Mouse (Mus musculus): ENCODE measurements around the gene Olfr1511. TPM values are rescaled to one million over a fixed set of nuclear protein-coding genes. Genes with fewer than 3 reads are reported as not detected.
"Not testable (repeated sequence)": the region's sequence is repeated elsewhere in the genome, so short reads cannot be mapped to it uniquely, and the experiment has no call there.

Olfr1511 gene
- total RNA-seq (2014; fragmentation: Nextera tagmentation): not detected in 2 replicates
- total RNA-seq (2017): not detected in 2 replicates

DNA sequence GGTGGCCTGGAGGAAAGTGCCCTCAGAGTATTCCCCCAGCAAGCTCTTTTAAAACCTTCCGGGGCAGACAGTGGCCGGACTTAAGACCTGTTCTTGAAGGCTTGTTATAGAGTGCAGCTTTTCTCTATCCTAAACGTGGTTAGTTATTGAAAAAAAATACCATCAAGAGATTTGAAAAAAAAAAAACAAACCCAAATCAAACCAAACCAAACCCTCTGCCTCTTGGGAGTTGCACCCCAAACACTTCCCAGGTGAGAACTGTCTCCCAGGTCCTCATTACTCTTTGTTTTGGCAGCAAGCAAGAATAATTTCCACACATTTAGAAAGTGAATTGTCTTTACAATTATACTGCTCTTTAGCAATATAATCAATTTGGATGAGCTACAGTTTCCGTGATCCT is at the start of gene Olfr1511:
TSS of gene Olfr1511 (minus strand) at position 101 of the 400 bp plus-strand sequence.
- no peak for ATAC-seq (replicated peaks; ENCODE audit: low FRiP score, low TSS enrichment, poor library complexity, severe bottlenecking)

DNA sequence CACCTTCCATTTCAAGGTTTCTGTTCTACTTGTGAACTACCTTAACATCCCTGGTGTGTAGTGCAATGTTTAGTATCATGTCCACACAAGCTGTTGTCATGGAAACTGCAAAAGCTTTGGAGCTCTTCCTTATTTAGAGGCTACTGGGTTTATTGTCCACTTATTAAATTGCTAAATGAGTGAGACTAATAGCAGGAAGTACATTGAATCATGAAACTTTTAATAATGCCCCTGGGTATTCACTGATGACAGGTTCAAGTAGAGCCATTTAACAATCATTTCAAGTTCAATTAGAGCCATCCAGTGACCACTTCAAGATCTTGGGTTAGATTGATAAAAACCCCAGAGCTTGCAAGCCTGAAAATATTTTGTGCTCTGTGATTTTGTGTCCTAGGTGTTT is 45.5 kb upstream of the Olfr1511 start, which contains the start of gene Olfr1509:
TSS of gene Olfr1509 (plus strand) at position 301 of the 400 bp plus-strand sequence.
- no peak for ATAC-seq (replicated peaks; ENCODE audit: low FRiP score, low TSS enrichment, poor library complexity, severe bottlenecking)

DNA sequence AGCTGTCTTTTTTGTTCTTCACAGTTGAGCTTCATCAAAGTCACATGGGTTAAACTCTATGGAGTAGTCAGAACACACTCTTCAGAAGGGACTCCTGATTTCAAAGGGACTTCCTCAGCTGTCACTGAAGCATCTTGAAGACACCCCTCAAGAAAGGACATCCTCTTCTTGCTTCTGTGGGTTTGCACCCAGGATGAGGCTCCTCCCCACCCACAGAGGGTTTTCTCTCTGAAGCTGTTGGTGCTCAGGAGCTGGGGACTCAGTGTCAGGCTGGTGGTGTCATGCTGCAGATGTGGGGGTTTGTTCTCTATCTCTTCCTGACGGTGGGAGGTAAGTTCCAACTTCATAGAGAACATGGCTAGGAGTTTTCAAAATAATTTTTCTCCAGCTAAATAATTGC is 30.5 kb upstream of the Olfr1511 start:
- no peak for ATAC-seq (replicated peaks; ENCODE audit: low FRiP score, low TSS enrichment, poor library complexity, severe bottlenecking)

DNA sequence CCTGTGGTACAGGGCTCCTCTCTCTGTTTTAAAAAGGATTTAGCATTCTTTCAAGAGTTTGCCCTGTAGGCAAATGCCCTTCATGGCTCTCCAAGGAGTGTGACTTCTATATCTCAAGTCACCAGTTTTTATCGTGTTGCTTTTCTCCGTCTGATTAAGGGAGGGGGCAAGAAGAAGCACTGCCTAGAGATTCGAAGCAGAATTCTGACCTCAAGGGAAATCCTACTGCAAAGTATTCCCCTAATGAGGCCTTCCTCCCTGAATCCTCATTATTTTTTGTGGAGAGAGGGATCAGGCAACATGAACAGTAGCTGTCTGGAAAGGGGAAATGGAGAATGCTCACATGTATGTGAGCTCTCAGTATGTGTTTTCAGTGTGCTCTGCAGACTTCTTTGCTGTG is 17.1 kb upstream of the Olfr1511 start, which contains the start of gene Olfr1510:
TSS of gene Olfr1510 (minus strand) at position 101 of the 400 bp plus-strand sequence.
- no peak for ATAC-seq (replicated peaks; ENCODE audit: low FRiP score, low TSS enrichment, poor library complexity, severe bottlenecking)

DNA sequence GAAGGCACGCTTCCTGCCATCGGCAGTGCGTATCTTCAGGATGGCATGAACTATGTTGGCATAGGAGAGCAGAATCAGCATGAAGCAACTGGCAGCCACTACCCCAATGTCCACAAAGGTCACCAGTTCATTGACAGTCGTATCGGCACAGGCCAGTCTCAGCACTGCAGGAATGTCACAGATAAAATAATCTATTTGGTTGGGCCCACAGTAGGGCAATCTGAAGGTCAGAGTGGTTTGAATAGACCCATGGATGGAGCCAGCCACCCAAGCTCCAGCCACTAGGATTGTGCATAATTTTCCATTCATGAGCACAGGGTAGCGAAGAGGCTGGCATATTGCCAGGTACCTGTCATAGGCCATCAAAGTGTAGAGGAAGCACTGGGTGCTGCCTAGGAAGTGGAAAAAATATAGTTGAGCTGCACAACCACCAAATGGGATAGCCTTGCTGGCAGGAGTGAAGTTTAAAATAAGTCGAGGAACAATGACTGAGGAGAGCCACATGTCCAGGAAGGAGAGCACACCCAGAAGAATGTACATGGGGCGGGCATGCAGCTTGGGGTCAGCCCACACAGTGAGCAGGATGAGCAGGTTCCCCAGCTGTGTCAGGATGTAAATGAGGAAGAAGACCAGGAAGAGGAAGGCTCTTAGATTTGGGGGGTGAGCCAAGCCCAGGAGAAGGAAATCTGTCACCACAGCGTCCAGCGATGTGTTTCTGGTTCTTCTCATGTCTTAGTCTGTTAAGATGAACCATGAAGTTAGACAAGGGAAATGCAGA is 13.2 kb upstream of the Olfr1511 start:
- ATAC-seq (replicated peaks; ENCODE audit: low FRiP score, low TSS enrichment, poor library complexity, severe bottlenecking): not testable (repeated sequence)

DNA sequence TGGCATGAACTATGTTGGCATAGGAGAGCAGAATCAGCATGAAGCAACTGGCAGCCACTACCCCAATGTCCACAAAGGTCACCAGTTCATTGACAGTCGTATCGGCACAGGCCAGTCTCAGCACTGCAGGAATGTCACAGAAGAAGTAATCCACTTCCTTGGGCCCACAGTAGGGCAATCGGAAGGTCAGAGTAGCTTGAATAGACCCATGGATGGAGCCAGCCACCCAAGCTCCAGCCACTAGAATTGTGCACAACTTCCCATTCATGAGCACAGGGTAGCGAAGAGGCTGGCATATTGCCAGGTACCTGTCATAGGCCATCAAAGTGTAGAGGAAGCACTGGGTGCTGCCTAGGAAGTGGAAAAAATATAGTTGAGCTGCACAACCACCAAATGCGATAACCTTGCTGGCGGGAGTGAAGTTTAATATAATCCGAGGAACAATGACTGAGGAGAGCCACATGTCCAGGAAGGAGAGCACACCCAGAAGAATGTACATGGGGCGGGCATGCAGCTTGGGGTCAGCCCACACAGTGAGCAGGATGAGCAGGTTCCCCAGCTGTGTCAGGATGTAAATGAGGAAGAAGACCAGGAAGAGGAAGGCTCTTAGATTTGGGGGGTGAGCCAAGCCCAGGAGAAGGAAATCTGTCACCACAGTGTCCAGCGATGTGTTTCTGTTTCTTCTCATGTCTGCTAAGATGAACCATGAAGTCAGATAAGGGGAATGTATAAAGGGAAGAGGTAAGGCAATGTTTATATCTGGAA is 6.9 kb downstream of the Olfr1511 start:
- ATAC-seq (replicated peaks; ENCODE audit: low FRiP score, low TSS enrichment, poor library complexity, severe bottlenecking): peak; percentile 52

DNA sequence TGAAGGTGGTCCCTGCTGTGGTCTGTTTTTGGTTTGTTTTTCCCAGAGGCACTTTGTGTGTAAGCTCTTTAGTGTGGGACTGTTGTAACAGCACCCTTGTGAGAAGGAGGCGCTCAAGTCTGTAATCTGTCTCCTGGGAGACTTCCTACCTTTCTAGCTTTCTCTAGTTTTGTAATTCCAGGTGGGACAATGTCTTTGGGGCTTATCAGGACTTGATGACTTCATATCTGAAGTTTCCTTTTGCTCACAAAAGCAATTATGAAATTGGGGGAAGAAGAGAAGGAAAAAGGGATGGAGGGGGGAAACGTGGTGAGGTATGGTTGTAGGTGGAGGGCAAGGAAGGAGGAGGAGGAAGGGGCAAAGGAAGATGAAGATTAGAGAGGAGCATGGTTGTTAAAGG is 18.1 kb downstream of the Olfr1511 start, which contains the start of gene Olfr1512:
TSS of gene Olfr1512 (minus strand) at position 101 of the 400 bp plus-strand sequence.
- ATAC-seq (replicated peaks; ENCODE audit: low FRiP score, low TSS enrichment, poor library complexity, severe bottlenecking): no peak

DNA sequence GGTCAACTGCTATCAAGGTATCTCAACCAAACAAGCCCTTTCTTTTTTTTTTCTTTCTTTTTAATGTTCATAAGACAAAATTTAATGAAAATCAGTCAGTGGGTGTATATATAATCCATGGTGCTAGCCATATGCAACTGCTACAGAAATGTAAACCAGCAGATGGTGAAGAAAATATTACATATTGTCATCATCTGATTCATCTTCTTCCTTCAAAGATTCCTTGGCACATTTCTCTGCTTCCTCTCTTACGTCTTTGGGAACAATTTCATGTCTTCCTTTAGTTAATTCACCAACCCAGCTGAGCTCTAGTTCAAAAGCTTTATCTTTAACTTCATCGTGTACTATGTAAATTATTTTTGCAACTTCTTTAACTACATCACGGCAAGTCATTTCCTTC is 28.4 kb downstream of the Olfr1511 start:
- no peak for ATAC-seq (replicated peaks; ENCODE audit: low FRiP score, low TSS enrichment, poor library complexity, severe bottlenecking)

DNA sequence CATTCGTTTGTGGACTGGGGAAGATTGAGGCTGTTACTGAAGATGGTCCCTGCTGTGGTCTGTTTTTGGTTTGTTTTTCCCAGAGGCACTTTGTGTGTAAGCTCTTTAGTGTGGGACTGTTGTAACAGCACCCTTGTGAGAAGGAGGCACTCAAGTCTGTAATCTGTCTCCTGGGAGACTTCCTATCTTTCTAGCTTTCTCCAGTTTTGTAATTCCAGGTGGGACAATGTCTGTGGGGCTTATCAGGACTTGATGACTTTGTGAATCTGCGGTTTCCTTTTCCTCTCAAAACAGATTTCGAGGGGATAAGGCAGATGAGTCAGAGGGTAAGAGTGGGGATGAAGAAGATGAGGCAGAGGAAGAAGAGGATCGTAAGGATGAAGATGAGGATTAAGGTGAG is 40.9 kb downstream of the Olfr1511 start, which contains the start of gene Olfr1513:
TSS of gene Olfr1513 (minus strand) at position 101 of the 400 bp plus-strand sequence.
- no peak for ATAC-seq (replicated peaks; ENCODE audit: low FRiP score, low TSS enrichment, poor library complexity, severe bottlenecking)

Other genes starting within 250 kb of the Olfr1511 start
- gene Supt16, start 200.0 kb downstream of the Olfr1511 start, total RNA-seq (2014; fragmentation: Nextera tagmentation): 111 and 153 TPM in 2 replicates
- gene Supt16, start 200.0 kb downstream of the Olfr1511 start, total RNA-seq (2017): 297 and 346 TPM in 2 replicates
- gene Chd8, start 139.6 kb downstream of the Olfr1511 start, total RNA-seq (2014; fragmentation: Nextera tagmentation): 108 and 137 TPM in 2 replicates
- gene Chd8, start 139.6 kb downstream of the Olfr1511 start, total RNA-seq (2017): 52.5 and 86.4 TPM in 2 replicates
- gene Tox4, start 118.2 kb downstream of the Olfr1511 start, total RNA-seq (2014; fragmentation: Nextera tagmentation): 24.9 and 26.9 TPM in 2 replicates
- gene Tox4, start 118.2 kb downstream of the Olfr1511 start, total RNA-seq (2017): 29.7 and 32.5 TPM in 2 replicates
- gene Rab2b, start 117.8 kb downstream of the Olfr1511 start, total RNA-seq (2014; fragmentation: Nextera tagmentation): 5.3 and 6.9 TPM in 2 replicates
- gene Rab2b, start 117.8 kb downstream of the Olfr1511 start, total RNA-seq (2017): 4.8 and 14.1 TPM in 2 replicates
- 99.9 and 106 TPM in 2 replicates for gene Mettl3, start 92.3 kb downstream of the Olfr1511 start, total RNA-seq (2014; fragmentation: Nextera tagmentation)
- gene Mettl3, start 92.3 kb downstream of the Olfr1511 start, total RNA-seq (2017): 80.9 and 82.8 TPM in 2 replicates
- gene Sall2, start 68.6 kb downstream of the Olfr1511 start, total RNA-seq (2014; fragmentation: Nextera tagmentation): 0.54 and 1.5 TPM in 2 replicates
- 1.4 TPM in 1 of 2 replicates, not detected in the other for gene Sall2, start 68.6 kb downstream of the Olfr1511 start, total RNA-seq (2017)
- gene Olfr1513, start 41.0 kb downstream of the Olfr1511 start, total RNA-seq (2014; fragmentation: Nextera tagmentation): not detected in 2 replicates
- not detected in 2 replicates for gene Olfr1513, start 41.0 kb downstream of the Olfr1511 start, total RNA-seq (2017)
- gene Olfr1512, start 18.2 kb downstream of the Olfr1511 start, total RNA-seq (2014; fragmentation: Nextera tagmentation): not detected in 2 replicates
- gene Olfr1512, start 18.2 kb downstream of the Olfr1511 start, total RNA-seq (2017): not detected in 2 replicates
- not detected in 2 replicates for gene Olfr1510, start 17.0 kb upstream of the Olfr1511 start, total RNA-seq (2014; fragmentation: Nextera tagmentation)
- gene Olfr1510, start 17.0 kb upstream of the Olfr1511 start, total RNA-seq (2017): not detected in 2 replicates
- gene Olfr1509, start 45.6 kb upstream of the Olfr1511 start, total RNA-seq (2014; fragmentation: Nextera tagmentation): not detected in 2 replicates
- gene Olfr1509, start 45.6 kb upstream of the Olfr1511 start, total RNA-seq (2017): not detected in 2 replicates
- not detected in 2 replicates for gene Olfr1508, start 70.1 kb upstream of the Olfr1511 start, total RNA-seq (2014; fragmentation: Nextera tagmentation)
- not detected in 2 replicates for gene Olfr1508, start 70.1 kb upstream of the Olfr1511 start, total RNA-seq (2017)
- gene Olfr1507, start 98.4 kb upstream of the Olfr1511 start, total RNA-seq (2014; fragmentation: Nextera tagmentation): not detected in 2 replicates
- not detected in 2 replicates for gene Olfr1507, start 98.4 kb upstream of the Olfr1511 start, total RNA-seq (2017)